Mouse (Mus musculus): Measurements from ENCODE around the gene Tacc2.

GRCm38 (mm10) chr7:130650621-130651020, 73.4 kb downstream of the Tacc2 start:
- TF ChIP-seq CTCF (IDR thresholded peaks at IDR 0.05; ENCODE audit: borderline replicate concordance, insufficient read depth, low read length) = no peak
- TF ChIP-seq POLR2A (IDR thresholded peaks at IDR 0.05; ENCODE audit: low read depth, low read length) = no peak

All from embryonic fibroblast, embryonic 13.5 days (primary cell).